Mouse (Mus musculus): ENCODE data around the gene Sorbs1. TPM values are rescaled to one million over a fixed set of nuclear protein-coding genes. Genes with fewer than 3 reads are reported as not detected.

Gene Sorbs1
- polyA plus RNA-seq, 1 experiment from 2014 or later = 152 TPM

DNA sequence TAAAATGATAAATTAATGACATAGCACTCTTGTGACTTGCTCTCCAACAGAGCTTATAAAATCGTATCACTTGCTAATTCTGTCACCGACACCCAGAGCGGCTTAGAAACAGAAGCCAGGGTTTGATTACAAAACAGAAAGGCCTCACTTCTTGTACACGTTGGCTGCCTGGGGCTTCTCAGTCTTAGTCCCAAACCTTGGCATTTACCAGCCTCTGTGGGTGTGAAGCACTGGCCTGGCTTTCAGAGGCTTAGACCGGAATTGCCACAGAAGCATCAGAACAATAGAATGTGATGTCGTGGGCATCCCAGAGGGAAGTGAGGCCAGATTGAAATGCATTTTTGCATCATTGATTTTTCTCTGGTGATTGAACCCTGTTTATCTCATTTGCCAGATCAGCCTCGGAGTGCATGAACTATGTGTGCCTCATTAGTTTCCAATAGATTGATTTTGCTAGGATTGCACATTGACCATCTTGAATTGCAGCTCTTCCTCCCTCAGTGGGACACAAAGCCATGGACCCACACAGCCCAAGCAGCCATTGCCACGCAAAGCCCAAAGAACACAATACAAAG, 9.9 kb upstream of the Sorbs1 start:
- H3K4me1 ChIP-seq (ENCODE audit: control insufficient read depth, insufficient read depth, low read length) = peaks cover 6% of the 10 kb centered on the region; the same call in 1 of the 2 replicates
- no peak overlapping the region for H3K4me2 ChIP-seq (ENCODE audit: low read depth, low read length)
- 67% methylated on average over 8 of the region's 8 CpGs for WGBS
- H3K27ac ChIP-seq (ENCODE audit: low read length) = no peak overlapping the region
- H3K9me3 ChIP-seq (replicated peaks; ENCODE audit: control insufficient read depth, low read length) = no peaks in the 10 kb centered on the region
- H3K36me3 ChIP-seq (ENCODE audit: control insufficient read depth, insufficient read depth) = no peaks in the 10 kb centered on the region
- H3K4me3 ChIP-seq (ENCODE audit: low read length) = no peak overlapping the region
- no peak for ATAC-seq (replicated peaks; ENCODE audit: extremely low read depth, insufficient read depth, low FRiP score)
- H3K9ac ChIP-seq (ENCODE audit: low read length) = no peak overlapping the region
- no peaks in the 10 kb centered on the region for H3K27me3 ChIP-seq (ENCODE audit: control insufficient read depth, insufficient read depth, low read length)

DNA sequence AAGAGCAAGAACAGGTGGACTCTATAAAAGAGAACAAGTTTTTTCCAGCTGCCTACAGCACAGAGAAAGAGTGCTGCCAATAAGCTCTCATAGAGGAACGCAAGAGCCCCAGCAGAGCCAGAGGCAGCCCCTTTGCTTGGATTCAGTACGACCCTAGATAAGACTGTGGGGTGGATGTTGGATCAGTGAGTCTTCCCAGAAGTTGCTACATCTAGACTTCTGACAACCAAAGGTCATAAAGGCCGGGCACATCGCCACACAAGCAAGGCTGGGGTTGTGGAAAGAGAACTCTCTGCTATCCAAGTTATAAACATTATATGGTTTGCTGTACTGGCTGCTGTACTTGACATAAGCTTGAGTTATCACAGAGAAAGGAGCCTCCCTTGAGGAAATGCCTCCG, 6.8 kb upstream of the Sorbs1 start:
- 71% methylated on average over 5 of the region's 5 CpGs for WGBS
- no peak for ATAC-seq (replicated peaks; ENCODE audit: extremely low read depth, insufficient read depth, low FRiP score)
- H3K27me3 ChIP-seq (ENCODE audit: control insufficient read depth, insufficient read depth, low read length) = no peaks in the 10 kb centered on the region

DNA sequence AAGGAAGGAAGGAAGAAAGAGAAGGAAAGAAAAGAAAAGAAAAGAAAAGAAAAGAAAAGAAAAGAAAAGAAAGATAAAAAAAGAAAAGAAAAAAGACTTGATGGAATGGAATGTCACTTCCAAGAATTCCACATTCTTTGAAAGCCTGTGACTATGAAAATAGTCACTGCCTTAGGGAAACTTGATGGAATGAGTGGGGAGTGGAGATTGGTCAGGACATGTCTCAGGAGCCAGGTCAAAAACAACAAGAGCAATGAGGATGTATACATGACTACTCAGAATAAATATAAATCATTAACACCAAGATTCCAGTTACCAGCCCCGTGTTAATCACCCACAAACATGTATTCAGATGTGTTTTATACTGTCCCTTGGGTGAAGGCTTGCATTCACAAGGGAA, 5.1 kb upstream of the Sorbs1 start:
- WGBS = 79% methylated on average over 1 of the region's 1 CpGs
- H3K36me3 ChIP-seq (ENCODE audit: control insufficient read depth, insufficient read depth) = no peaks in the 10 kb centered on the region
- ATAC-seq (replicated peaks; ENCODE audit: extremely low read depth, insufficient read depth, low FRiP score) = no peak

More for the DNA sequence above, 6.8 kb upstream of the Sorbs1 start:
- Histone ChIP-seq H3K4me3 (ENCODE audit: low read length) (no peak overlapping the region), H3K9me3 (replicated peaks; ENCODE audit: control insufficient read depth, low read length) (no peaks in the 10 kb centered on the region), H3K4me2 (ENCODE audit: low read depth, low read length) (no peak overlapping the region), H3K36me3 (ENCODE audit: control insufficient read depth, insufficient read depth) (no peaks in the 10 kb centered on the region), H3K4me1 (ENCODE audit: control insufficient read depth, insufficient read depth, low read length) (no peaks in the 10 kb centered on the region), H3K9ac (ENCODE audit: low read length) (no peak overlapping the region), H3K27ac (ENCODE audit: low read length) (no peak overlapping the region)

DNA sequence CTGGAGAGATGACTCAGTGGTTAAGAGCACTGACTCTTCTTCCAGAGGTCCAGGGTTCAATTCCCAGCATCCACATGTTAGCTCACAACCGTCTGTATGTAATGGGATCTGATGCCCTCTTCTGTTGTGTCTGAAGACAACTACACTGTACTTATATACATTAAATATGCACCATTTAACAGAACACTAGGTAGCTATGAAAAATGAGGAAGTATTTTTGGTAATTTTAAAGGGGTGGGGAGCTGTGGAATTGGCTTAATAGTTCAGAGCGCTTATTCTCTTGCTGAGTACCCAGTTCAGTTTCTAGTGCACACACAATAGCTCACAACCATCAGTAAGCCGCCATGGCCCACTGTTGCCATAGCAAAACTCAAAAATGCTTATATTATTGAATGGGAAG, 2.0 kb upstream of the Sorbs1 start:
- H3K4me2 ChIP-seq (ENCODE audit: low read depth, low read length) = no peak overlapping the region
- no peak overlapping the region for H3K9ac ChIP-seq (ENCODE audit: low read length)
- no peak overlapping the region for H3K27ac ChIP-seq (ENCODE audit: low read length)
- H3K4me1 ChIP-seq (ENCODE audit: control insufficient read depth, insufficient read depth, low read length) = peaks cover 18% of the 10 kb centered on the region
- 91% methylated on average over 3 of the region's 3 CpGs for WGBS
- no peaks in the 10 kb centered on the region for H3K36me3 ChIP-seq (ENCODE audit: control insufficient read depth, insufficient read depth)
- no peak overlapping the region for H3K4me3 ChIP-seq (ENCODE audit: low read length)
- no peaks in the 10 kb centered on the region for H3K27me3 ChIP-seq (ENCODE audit: control insufficient read depth, insufficient read depth, low read length)
- H3K9me3 ChIP-seq (replicated peaks; ENCODE audit: control insufficient read depth, low read length) = no peaks in the 10 kb centered on the region
- ATAC-seq (replicated peaks; ENCODE audit: extremely low read depth, insufficient read depth, low FRiP score) = no peak

More for the DNA sequence above, 5.1 kb upstream of the Sorbs1 start:
- H3K4me3 ChIP-seq (ENCODE audit: low read length) = no peak overlapping the region
- no peaks in the 10 kb centered on the region for H3K4me1 ChIP-seq (ENCODE audit: control insufficient read depth, insufficient read depth, low read length)
- no peak overlapping the region for H3K27ac ChIP-seq (ENCODE audit: low read length)
- no peak overlapping the region for H3K4me2 ChIP-seq (ENCODE audit: low read depth, low read length)
- H3K9ac ChIP-seq (ENCODE audit: low read length) = no peak overlapping the region
- no peaks in the 10 kb centered on the region for H3K27me3 ChIP-seq (ENCODE audit: control insufficient read depth, insufficient read depth, low read length)
- no peaks in the 10 kb centered on the region for H3K9me3 ChIP-seq (replicated peaks; ENCODE audit: control insufficient read depth, low read length)

DNA sequence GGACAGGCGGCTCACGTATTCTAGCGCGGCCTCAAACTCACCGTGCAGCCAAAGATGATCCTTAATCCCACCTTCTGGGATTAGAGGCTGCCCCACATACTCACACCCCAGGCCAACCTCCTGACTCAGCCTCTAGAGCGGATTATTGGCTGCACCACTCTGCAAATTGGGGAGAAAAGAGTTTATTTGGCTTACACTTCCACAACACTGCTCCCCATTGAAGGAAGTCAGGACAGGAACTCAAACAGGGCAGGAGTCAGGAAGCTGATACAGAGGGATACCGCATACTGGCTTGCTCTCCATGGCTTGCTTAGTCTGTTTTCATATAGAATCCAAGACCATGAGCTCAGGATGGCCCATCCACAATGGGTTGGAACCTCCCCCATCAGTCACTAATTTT, 797 bp upstream of the Sorbs1 start:
- Histone ChIP-seq H3K4me2 (ENCODE audit: low read depth, low read length) (no peak overlapping the region), H3K4me1 (ENCODE audit: control insufficient read depth, insufficient read depth, low read length) (peaks cover 27% of the 10 kb centered on the region), H3K9me3 (replicated peaks; ENCODE audit: control insufficient read depth, low read length) (no peaks in the 10 kb centered on the region), H3K27ac (ENCODE audit: low read length) (no peak overlapping the region), H3K36me3 (ENCODE audit: control insufficient read depth, insufficient read depth) (no peaks in the 10 kb centered on the region), H3K9ac (ENCODE audit: low read length) (no peak overlapping the region), H3K4me3 (ENCODE audit: low read length) (no peak overlapping the region), H3K27me3 (ENCODE audit: control insufficient read depth, insufficient read depth, low read length) (no peaks in the 10 kb centered on the region)
- no peak for ATAC-seq (replicated peaks; ENCODE audit: extremely low read depth, insufficient read depth, low FRiP score)
- WGBS = 73% methylated on average over 7 of the region's 7 CpGs

DNA sequence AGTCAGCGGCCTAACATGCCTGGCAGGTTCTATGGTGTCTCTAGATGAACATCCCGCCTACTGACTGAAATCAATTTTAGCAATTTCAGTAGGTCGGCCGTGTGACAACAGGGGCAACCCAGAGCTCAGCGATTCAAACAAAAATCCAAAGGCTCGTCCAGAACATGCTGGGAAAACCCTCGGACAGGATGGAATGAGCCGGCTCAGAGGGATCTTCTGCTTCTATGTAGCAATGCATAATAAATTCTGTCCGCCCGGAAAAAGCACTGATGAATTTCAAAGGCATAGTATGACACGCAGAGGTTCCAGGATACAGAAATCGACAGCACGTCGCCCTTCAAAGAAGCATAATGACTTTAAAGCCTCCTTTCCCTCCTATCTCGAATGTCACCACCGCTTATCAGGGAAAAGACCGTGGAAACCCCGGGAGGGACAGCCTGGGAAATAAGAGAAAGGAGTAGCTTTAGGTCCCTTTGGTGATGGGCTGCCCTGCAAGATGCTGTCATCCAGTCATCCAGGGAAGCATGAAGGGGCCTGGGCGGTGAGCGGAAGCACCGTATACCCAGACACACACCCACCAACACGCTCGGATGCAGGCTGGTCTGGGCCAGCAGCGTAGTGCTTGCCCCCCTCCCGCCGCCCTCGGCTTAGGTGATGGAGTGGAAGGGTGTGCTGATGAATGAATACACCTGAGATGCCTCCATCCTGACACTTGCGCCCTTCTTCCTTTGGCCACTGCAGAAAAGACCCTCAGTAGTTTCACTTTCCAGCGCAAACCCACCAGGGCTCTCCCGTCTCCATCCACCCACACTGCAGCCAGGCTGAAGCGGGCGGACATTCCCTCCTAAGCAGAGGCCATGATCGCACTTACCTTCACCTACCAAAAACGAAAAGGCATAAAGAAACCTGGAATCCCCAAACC, 818 bp downstream of the Sorbs1 start:
- H3K4me3 ChIP-seq (ENCODE audit: low read length) = peak overlapping the region; percentile 94
- H3K27ac ChIP-seq (ENCODE audit: low read length) = peak overlapping the region; percentile 97
- 1% methylated on average over 34 of the region's 34 CpGs for WGBS
- peak overlapping the region; percentile 95 for H3K9ac ChIP-seq (ENCODE audit: low read length)
- no peaks in the 10 kb centered on the region for H3K27me3 ChIP-seq (ENCODE audit: control insufficient read depth, insufficient read depth, low read length)
- H3K4me1 ChIP-seq (ENCODE audit: control insufficient read depth, insufficient read depth, low read length) = peaks cover 27% of the 10 kb centered on the region
- peak; percentile 20 for ATAC-seq (replicated peaks; ENCODE audit: extremely low read depth, insufficient read depth, low FRiP score)
- peak overlapping the region; percentile 78 for H3K4me2 ChIP-seq (ENCODE audit: low read depth, low read length)
- H3K36me3 ChIP-seq (ENCODE audit: control insufficient read depth, insufficient read depth) = peaks cover 2% of the 10 kb centered on the region; the same call in 1 of the 2 replicates
- peaks cover 3% of the 10 kb centered on the region; the same call in 1 of the 2 replicates for H3K9me3 ChIP-seq (replicated peaks; ENCODE audit: control insufficient read depth, low read length)

DNA sequence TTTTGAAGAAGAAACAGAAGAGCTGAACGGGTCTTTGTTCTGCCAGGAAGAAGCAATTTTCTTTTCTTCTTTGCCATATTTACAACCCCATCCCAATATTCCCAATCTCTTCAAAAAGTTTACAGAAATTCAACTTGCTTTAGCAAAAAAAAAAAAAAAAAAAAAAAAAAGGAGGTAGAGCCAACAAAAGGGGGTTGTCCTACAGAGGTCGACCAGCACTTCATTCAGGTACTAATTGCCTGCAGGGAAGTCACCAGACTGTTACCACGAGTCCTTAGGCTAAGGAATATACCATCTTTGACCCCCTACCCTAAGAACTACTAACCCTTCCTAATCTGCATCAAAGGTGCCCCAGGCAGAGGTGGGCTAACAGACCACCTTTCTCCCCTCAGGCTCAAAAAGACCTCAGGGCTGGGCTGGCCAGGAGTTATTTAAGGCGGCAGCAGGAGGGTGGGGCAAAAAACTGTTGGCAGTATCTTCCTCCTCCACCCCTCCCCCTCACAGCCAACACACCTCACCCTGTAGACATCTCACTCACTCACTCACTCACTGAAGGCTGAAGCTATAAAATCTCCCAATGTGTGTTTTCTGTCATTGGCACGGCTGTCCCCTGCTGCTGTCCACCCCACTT, 1.8 kb downstream of the Sorbs1 start:
- peak overlapping the region; percentile 78 for H3K4me2 ChIP-seq (ENCODE audit: low read depth, low read length)
- peaks cover 28% of the 10 kb centered on the region for H3K4me1 ChIP-seq (ENCODE audit: control insufficient read depth, insufficient read depth, low read length)
- peak overlapping the region; percentile 97 for H3K27ac ChIP-seq (ENCODE audit: low read length)
- H3K27me3 ChIP-seq (ENCODE audit: control insufficient read depth, insufficient read depth, low read length) = no peaks in the 10 kb centered on the region
- WGBS = 14% methylated on average over 5 of the region's 5 CpGs
- peaks cover 5% of the 10 kb centered on the region; the same call in 1 of the 2 replicates for H3K9me3 ChIP-seq (replicated peaks; ENCODE audit: control insufficient read depth, low read length)
- peak overlapping the region; percentile 94 for H3K4me3 ChIP-seq (ENCODE audit: low read length)
- ATAC-seq (replicated peaks; ENCODE audit: extremely low read depth, insufficient read depth, low FRiP score) = peak; percentile 21; the same call in 1 of the 2 replicates
- H3K9ac ChIP-seq (ENCODE audit: low read length) = peak overlapping the region; percentile 95
- H3K36me3 ChIP-seq (ENCODE audit: control insufficient read depth, insufficient read depth) = peaks cover 2% of the 10 kb centered on the region; the same call in 1 of the 2 replicates

DNA sequence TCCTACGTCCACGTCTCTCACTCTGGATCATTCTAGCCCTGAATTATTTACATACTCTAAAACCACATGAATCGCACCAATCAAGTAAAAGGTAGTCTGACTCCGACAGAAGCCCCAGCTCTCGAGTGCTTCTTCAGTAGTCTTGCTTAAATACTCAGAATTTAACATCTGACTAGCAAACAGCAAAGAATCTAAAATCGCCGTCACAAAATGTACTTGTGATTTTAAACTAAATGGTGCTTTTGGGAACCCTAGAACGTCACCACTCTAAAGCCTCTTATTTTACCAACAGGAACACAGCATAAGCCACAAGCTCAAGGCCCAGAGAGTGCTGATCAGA, 2.5 kb downstream of the Sorbs1 start:
- WGBS = 65% methylated on average over 8 of the region's 8 CpGs
- Histone ChIP-seq H3K27ac (ENCODE audit: low read length) (peak overlapping the region; percentile 97), H3K9ac (ENCODE audit: low read length) (peak overlapping the region; percentile 95)

More for the DNA sequence above, 2.5 kb downstream of the Sorbs1 start:
- H3K27me3 ChIP-seq (ENCODE audit: control insufficient read depth, insufficient read depth, low read length) = no peaks in the 10 kb centered on the region
- peaks cover 5% of the 10 kb centered on the region; the same call in 1 of the 2 replicates for H3K9me3 ChIP-seq (replicated peaks; ENCODE audit: control insufficient read depth, low read length)
- peaks cover 32% of the 10 kb centered on the region for H3K4me1 ChIP-seq (ENCODE audit: control insufficient read depth, insufficient read depth, low read length)
- peak overlapping the region; percentile 78 for H3K4me2 ChIP-seq (ENCODE audit: low read depth, low read length)
- no peak for ATAC-seq (replicated peaks; ENCODE audit: extremely low read depth, insufficient read depth, low FRiP score)
- H3K4me3 ChIP-seq (ENCODE audit: low read length) = peak overlapping the region; percentile 94
- H3K36me3 ChIP-seq (ENCODE audit: control insufficient read depth, insufficient read depth) = peaks cover 2% of the 10 kb centered on the region; the same call in 1 of the 2 replicates
